Mouse (Mus musculus): ENCODE results near the gene Pnmal1.

Pnmal1 gene

GRCm38 (mm10) chr7:16959539-16960187 lies at the start of gene Pnmal1:
TSS of gene Pnmal1 (plus strand) at chr7:16959679.
- DNase-seq: peak; percentile 79 to 86

GRCm38 (mm10) chr7:16909909-16910308 lies 49.6 kb upstream of the Pnmal1 start:
- DNase-seq: no peak

- no peak for DNase-seq
These were observed 47.6 kb upstream of the Pnmal1 start for GRCm38 (mm10) chr7:16911904-16912303.

GRCm38 (mm10) chr7:16912360-16912759 lies 47.1 kb upstream of the Pnmal1 start:
- DNase-seq: no peak

GRCm38 (mm10) chr7:16913806-16914452 lies 45.5 kb upstream of the Pnmal1 start:
- peak; percentile 83 to 87 for DNase-seq

GRCm38 (mm10) chr7:16914453-16915343 lies 44.8 kb upstream of the Pnmal1 start:
- DNase-seq: no peak

- DNase-seq: no peak
These were observed 43.8 kb upstream of the Pnmal1 start for GRCm38 (mm10) chr7:16915461-16916340.

GRCm38 (mm10) chr7:16916342-16917265 lies 42.9 kb upstream of the Pnmal1 start:
- no peak for DNase-seq

- DNase-seq: no peak
These were observed 42.0 kb upstream of the Pnmal1 start for GRCm38 (mm10) chr7:16917447-16917846.

- DNase-seq: peak; percentile 37 to 56
These were observed 41.5 kb upstream of the Pnmal1 start for GRCm38 (mm10) chr7:16918014-16918413.

GRCm38 (mm10) chr7:16918670-16919069 lies 40.8 kb upstream of the Pnmal1 start:
- DNase-seq: no peak

- DNase-seq: no peak
These were observed 39.9 kb upstream of the Pnmal1 start for GRCm38 (mm10) chr7:16919395-16920149.

GRCm38 (mm10) chr7:16920150-16920579 lies 39.3 kb upstream of the Pnmal1 start:
- no peak for DNase-seq

- DNase-seq: peak; percentile 58 to 63
These were observed 38.4 kb upstream of the Pnmal1 start for GRCm38 (mm10) chr7:16920818-16921791.

- DNase-seq: peak in 1 of 2 experiments; percentile 62
These were observed 37.6 kb upstream of the Pnmal1 start for GRCm38 (mm10) chr7:16921881-16922335.

- peak; percentile 49 to 69 for DNase-seq
These were observed 37.0 kb upstream of the Pnmal1 start for GRCm38 (mm10) chr7:16922360-16922973.

- no peak for DNase-seq
These were observed 36.0 kb upstream of the Pnmal1 start for GRCm38 (mm10) chr7:16923283-16924036.

All from kidney, postnatal 4 days (tissue).